Mouse (Mus musculus): Measurements from ENCODE around the gene Ltbr. TPM values are rescaled to one million over a fixed set of nuclear protein-coding genes. Genes with fewer than 3 reads are reported as not detected.

The Ltbr gene
- total and polyA plus RNA-seq, 2 experiments from 2014 or later, result 14.8 to 19.9 TPM

DNA sequence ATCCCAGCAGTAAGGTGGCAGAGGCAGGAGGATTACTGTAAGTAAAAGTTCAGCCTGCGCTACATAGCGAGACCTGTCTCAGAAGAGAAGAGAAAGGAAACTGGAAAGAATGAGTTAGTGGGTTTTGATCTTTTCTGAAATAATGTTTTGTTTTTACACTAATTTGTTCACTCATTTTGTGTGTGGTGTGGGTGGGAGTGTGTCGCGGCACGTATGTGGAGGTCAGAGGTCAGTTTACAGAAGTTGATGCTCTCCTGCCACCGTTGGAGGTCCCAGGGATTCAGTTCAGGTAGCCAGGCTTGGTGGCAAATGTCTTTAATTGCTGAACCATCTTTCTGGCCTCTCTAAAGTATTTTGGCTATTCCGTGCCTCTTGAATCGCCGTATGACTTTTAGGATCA lies 49.5 kb downstream of the Ltbr start:
- Histone ChIP-seq H3K4me2 (ENCODE audit: low read depth) (no peak overlapping the region), H3K27ac (ENCODE audit: low read depth, low read length) (no peak overlapping the region), H3K4me1 (ENCODE audit: insufficient read depth) (no peaks in the 10 kb centered on the region), H3K9ac (no peak overlapping the region), H3K9me3 (ENCODE audit: low read length) (no peaks in the 10 kb centered on the region), H3K27me3 (ENCODE audit: insufficient read depth, low read length) (no peaks in the 10 kb centered on the region), H3K4me3 (ENCODE audit: low read depth, low read length) (no peak overlapping the region), H3K36me3 (ENCODE audit: insufficient read depth) (no peaks in the 10 kb centered on the region)
- ATAC-seq (no peak), DNase-seq (no peak)
- TF ChIP-seq CTCF (IDR thresholded peaks at IDR 0.05; ENCODE audit: low read depth), result no peak
- WGBS, result 91% methylated on average over 9 of the region's 9 CpGs

DNA sequence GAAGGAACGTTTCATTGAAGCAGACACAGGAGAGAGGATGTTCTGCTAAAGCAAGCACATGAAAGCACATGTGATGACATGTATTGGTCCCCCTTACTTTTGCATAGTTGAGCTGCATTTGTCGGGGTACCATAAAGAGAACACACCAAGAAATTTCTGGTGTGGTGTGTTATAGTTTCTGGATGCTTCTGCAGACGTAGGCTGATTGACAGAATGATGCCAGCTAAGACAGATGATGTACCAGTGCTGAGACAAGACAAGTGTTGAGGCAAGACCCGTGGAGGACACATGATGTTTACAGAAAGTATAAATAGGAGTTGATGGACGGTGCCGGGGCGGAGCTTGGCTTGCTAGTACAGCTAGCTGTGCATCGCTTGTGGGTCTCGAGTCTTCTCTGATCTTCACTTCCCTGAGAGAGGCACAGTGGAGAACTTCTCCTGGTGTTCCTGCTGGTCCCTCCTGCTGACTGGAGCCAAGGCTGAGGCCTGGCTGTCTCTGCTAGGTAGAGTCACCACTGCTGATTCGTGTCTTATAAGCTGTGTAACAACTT lies 53.6 kb downstream of the Ltbr start:
- WGBS, result 85% methylated on average over 10 of the region's 10 CpGs

More for the DNA sequence above, 53.6 kb downstream of the Ltbr start:
- Histone ChIP-seq H3K27ac (ENCODE audit: low read depth, low read length) (no peak overlapping the region), H3K27me3 (ENCODE audit: insufficient read depth, low read length) (no peaks in the 10 kb centered on the region), H3K9me3 (ENCODE audit: low read length) (no peaks in the 10 kb centered on the region), H3K9ac (no peak overlapping the region), H3K4me3 (ENCODE audit: low read depth, low read length) (no peak overlapping the region), H3K36me3 (ENCODE audit: insufficient read depth) (no peaks in the 10 kb centered on the region), H3K4me1 (ENCODE audit: insufficient read depth) (no peaks in the 10 kb centered on the region), H3K4me2 (ENCODE audit: low read depth) (no peak overlapping the region)
- DNase-seq, result no peak
- ATAC-seq, result no peak
- TF ChIP-seq CTCF (IDR thresholded peaks at IDR 0.05; ENCODE audit: low read depth), result no peak

Other genes with a start within 250 kb of the Ltbr start
- gene Lpar5, start 246.0 kb downstream of the Ltbr start, total RNA-seq (2014; rRNA removed), result 0.38 and 0.71 TPM in 2 replicates
- 0.59 and 0.61 TPM in 2 replicates for gene Lpar5, start 246.0 kb downstream of the Ltbr start, polyA plus RNA-seq (2015; fragmentation: Nextera tagmentation; extraction: Ambion mirVana)
- 121 and 141 TPM in 2 replicates for gene Chd4, start 217.9 kb downstream of the Ltbr start, total RNA-seq (2014; rRNA removed)
- gene Chd4, start 217.9 kb downstream of the Ltbr start, polyA plus RNA-seq (2015; fragmentation: Nextera tagmentation; extraction: Ambion mirVana), result 53.3 and 72.6 TPM in 2 replicates
- gene Nop2, start 182.0 kb downstream of the Ltbr start, total RNA-seq (2014; rRNA removed), result 47.2 and 56.0 TPM in 2 replicates
- 39.6 and 43.5 TPM in 2 replicates for gene Nop2, start 182.0 kb downstream of the Ltbr start, polyA plus RNA-seq (2015; fragmentation: Nextera tagmentation; extraction: Ambion mirVana)
- gene Iffo1, start 168.6 kb downstream of the Ltbr start, total RNA-seq (2014; rRNA removed), result 24.6 and 28.8 TPM in 2 replicates
- gene Iffo1, start 168.6 kb downstream of the Ltbr start, polyA plus RNA-seq (2015; fragmentation: Nextera tagmentation; extraction: Ambion mirVana), result 12.8 and 18.3 TPM in 2 replicates
- gene Gapdh, start 147.4 kb downstream of the Ltbr start, total RNA-seq (2014; rRNA removed), result 2,022 and 2,511 TPM in 2 replicates
- gene Gapdh, start 147.4 kb downstream of the Ltbr start, polyA plus RNA-seq (2015; fragmentation: Nextera tagmentation; extraction: Ambion mirVana), result 1,543 and 1,551 TPM in 2 replicates
- gene Ncapd2, start 122.2 kb downstream of the Ltbr start, total RNA-seq (2014; rRNA removed), result 32.5 and 43.5 TPM in 2 replicates
- 18.9 and 25.8 TPM in 2 replicates for gene Ncapd2, start 122.2 kb downstream of the Ltbr start, polyA plus RNA-seq (2015; fragmentation: Nextera tagmentation; extraction: Ambion mirVana)
- 51.3 and 54.0 TPM in 2 replicates for gene Mrpl51, start 122.1 kb downstream of the Ltbr start, total RNA-seq (2014; rRNA removed)
- gene Mrpl51, start 122.1 kb downstream of the Ltbr start, polyA plus RNA-seq (2015; fragmentation: Nextera tagmentation; extraction: Ambion mirVana), result 146 and 148 TPM in 2 replicates
- gene Vamp1, start 98.3 kb downstream of the Ltbr start, total RNA-seq (2014; rRNA removed), result 6.7 and 12.9 TPM in 2 replicates
- gene Vamp1, start 98.3 kb downstream of the Ltbr start, polyA plus RNA-seq (2015; fragmentation: Nextera tagmentation; extraction: Ambion mirVana), result 7.9 and 11.9 TPM in 2 replicates
- gene Tapbpl, start 82.0 kb downstream of the Ltbr start, total RNA-seq (2014; rRNA removed), result 2.5 and 4.3 TPM in 2 replicates
- 3.7 and 6.9 TPM in 2 replicates for gene Tapbpl, start 82.0 kb downstream of the Ltbr start, polyA plus RNA-seq (2015; fragmentation: Nextera tagmentation; extraction: Ambion mirVana)
- gene Cd27, start 76.9 kb downstream of the Ltbr start, total RNA-seq (2014; rRNA removed), result not detected in 2 replicates
- 0.33 TPM in 1 of 2 replicates, not detected in the other for gene Cd27, start 76.9 kb downstream of the Ltbr start, polyA plus RNA-seq (2015; fragmentation: Nextera tagmentation; extraction: Ambion mirVana)
- not detected in 2 replicates for gene Tuba3a, start 27.8 kb downstream of the Ltbr start, total RNA-seq (2014; rRNA removed)
- not detected in 2 replicates for gene Tuba3a, start 27.8 kb downstream of the Ltbr start, polyA plus RNA-seq (2015; fragmentation: Nextera tagmentation; extraction: Ambion mirVana)
- 0.67 and 1.2 TPM in 2 replicates for gene Scnn1a, start 6.8 kb upstream of the Ltbr start, total RNA-seq (2014; rRNA removed)
- gene Scnn1a, start 6.8 kb upstream of the Ltbr start, polyA plus RNA-seq (2015; fragmentation: Nextera tagmentation; extraction: Ambion mirVana), result 1.0 and 1.5 TPM in 2 replicates
- gene Tnfrsf1a, start 35.5 kb upstream of the Ltbr start, total RNA-seq (2014; rRNA removed), result 6.8 and 12.1 TPM in 2 replicates
- gene Tnfrsf1a, start 35.5 kb upstream of the Ltbr start, polyA plus RNA-seq (2015; fragmentation: Nextera tagmentation; extraction: Ambion mirVana), result 13.2 and 13.6 TPM in 2 replicates
- 0.15 and 1.00 TPM in 2 replicates for gene Plekhg6, start 66.9 kb upstream of the Ltbr start, total RNA-seq (2014; rRNA removed)
- 0.16 TPM in 2 replicates for gene Plekhg6, start 66.9 kb upstream of the Ltbr start, polyA plus RNA-seq (2015; fragmentation: Nextera tagmentation; extraction: Ambion mirVana)
- gene Cd9, start 180.9 kb upstream of the Ltbr start, total RNA-seq (2014; rRNA removed), result 41.2 and 57.4 TPM in 2 replicates
- 125 and 140 TPM in 2 replicates for gene Cd9, start 180.9 kb upstream of the Ltbr start, polyA plus RNA-seq (2015; fragmentation: Nextera tagmentation; extraction: Ambion mirVana)
- 21.2 and 30.0 TPM in 2 replicates for gene Vwf, start 232.9 kb upstream of the Ltbr start, total RNA-seq (2014; rRNA removed)
- 8.9 and 13.1 TPM in 2 replicates for gene Vwf, start 232.9 kb upstream of the Ltbr start, polyA plus RNA-seq (2015; fragmentation: Nextera tagmentation; extraction: Ambion mirVana)

All from forebrain, postnatal 0 days (tissue).